Mouse (Mus musculus): Measurements from ENCODE around the gene Mmp21.

Mmp21 gene

GRCm38 (mm10) chr7:133662467-133662866 is 17.4 kb downstream of the Mmp21 start:
- peak; percentile 29 for DNase-seq (ENCODE audit: low read depth, low spot score)

- no peak for DNase-seq (ENCODE audit: low read depth, low spot score)
Measured at GRCm38 (mm10) chr7:133645716-133646115, 34.1 kb downstream of the Mmp21 start.

GRCm38 (mm10) chr7:133638821-133639220 is 41.0 kb downstream of the Mmp21 start:
- no peak for DNase-seq (ENCODE audit: low read depth, low spot score)

GRCm38 (mm10) chr7:133638306-133638705 is 41.6 kb downstream of the Mmp21 start:
- no peak for DNase-seq (ENCODE audit: low read depth, low spot score)

- DNase-seq (ENCODE audit: low read depth, low spot score): peak; percentile 100
Measured at GRCm38 (mm10) chr7:133637361-133638305, 42.2 kb downstream of the Mmp21 start, which contains the start of gene Edrf1. Gene Edrf1 (plus strand): TSS chr7:133637543.

- DNase-seq (ENCODE audit: low read depth, low spot score): peak; percentile 92
Measured at GRCm38 (mm10) chr7:133636738-133637352, 43.0 kb downstream of the Mmp21 start.

GRCm38 (mm10) chr7:133634932-133635650 is 44.8 kb downstream of the Mmp21 start:
- DNase-seq (ENCODE audit: low read depth, low spot score): peak; percentile 67

GRCm38 (mm10) chr7:133632476-133632875 is 47.4 kb downstream of the Mmp21 start:
- DNase-seq (ENCODE audit: low read depth, low spot score): peak; percentile 60

- DNase-seq (ENCODE audit: low read depth, low spot score): no peak
Measured at GRCm38 (mm10) chr7:133630821-133631220, 49.0 kb downstream of the Mmp21 start.

GRCm38 (mm10) chr7:133627184-133627936 is 52.5 kb downstream of the Mmp21 start:
- no peak for DNase-seq (ENCODE audit: low read depth, low spot score)

All from mesoderm, embryonic 11.5 days (tissue).